Mouse (Mus musculus) forebrain, embryonic 16.5 days (tissue): ENCODE results near the gene Trim38. TPM values are rescaled to one million over a fixed set of nuclear protein-coding genes. Genes with fewer than 3 reads are reported as not detected.

Source experiments
- ATAC-seq: fragments of 200-750 bp; cut with Nextera tagmentation; 2 replicates; pipeline ENCODE4 v1.8.0; 2017; ENCODE audit warnings: mild to moderate bottlenecking, moderate library complexity
- H3K27ac ChIP-seq: fragments of 300-500 bp; sonication (generic); 2 replicates; pipeline ENCODE4 v1.5.1; 2014; ENCODE audit warnings: low read length, control low read depth
- H3K27me3 ChIP-seq: fragments of 300-500 bp; sonication (generic); replicated peaks from 2 replicates; pipeline ENCODE4 v1.6.1; 2014; ENCODE audit warnings: low read length; ENCODE audit not compliant: control insufficient read depth, insufficient read depth
- H3K36me3 ChIP-seq: fragments of 300-500 bp; sonication (generic); 2 replicates; pipeline ENCODE4 v1.6.1; 2014; ENCODE audit not compliant: control insufficient read depth, insufficient read depth
- H3K4me1 ChIP-seq: fragments of 300-500 bp; sonication (generic); replicated peaks from 2 replicates; pipeline ENCODE4 v1.6.1; 2014; ENCODE audit warnings: low read length; ENCODE audit not compliant: control insufficient read depth, insufficient read depth
- H3K4me2 ChIP-seq: fragments of 300-500 bp; sonication (generic); 2 replicates; pipeline ENCODE4 v1.6.1; 2014; ENCODE audit warnings: mild to moderate bottlenecking, low read length, control low read depth
- H3K4me3 ChIP-seq: fragments of 300-500 bp; sonication (generic); replicated peaks from 2 replicates; pipeline ENCODE4 v1.5.1; 2014; ENCODE audit warnings: mild to moderate bottlenecking, low read length, control low read depth
- H3K9ac ChIP-seq: fragments of 300-500 bp; sonication (generic); replicated peaks from 2 replicates; pipeline ENCODE4 v1.6.1; 2014; ENCODE audit warnings: low read depth, low read length, control low read depth
- H3K9me3 ChIP-seq: fragments of 300-500 bp; sonication (generic); 2 replicates; pipeline ENCODE4 v1.6.1; 2016; ENCODE audit warnings: low read length; ENCODE audit not compliant: control insufficient read depth
- WGBS: fragments of 180-500 bp; shearing (Covaris S2); extraction: QIAGEN DNeasy Blood & Tissue Kit; methylation state at CpG from one replicate; pipeline ENCODE4 v1.1.7; 2014; 5-methylcytosine and 5-hydroxymethylcytosine counted together
- polyA plus RNA-seq: library from polyadenylated mRNA; unstranded; fragments of >200 nt; fragmentation: Nextera tagmentation; extraction: Ambion mirVana; gene quantifications from 2 replicates; pipeline ENCODE4 v1.2.1, GENCODE M21; 2015

The Trim38 gene
- polyA plus RNA-seq, 1 experiment from 2014 or later = not detected

DNA sequence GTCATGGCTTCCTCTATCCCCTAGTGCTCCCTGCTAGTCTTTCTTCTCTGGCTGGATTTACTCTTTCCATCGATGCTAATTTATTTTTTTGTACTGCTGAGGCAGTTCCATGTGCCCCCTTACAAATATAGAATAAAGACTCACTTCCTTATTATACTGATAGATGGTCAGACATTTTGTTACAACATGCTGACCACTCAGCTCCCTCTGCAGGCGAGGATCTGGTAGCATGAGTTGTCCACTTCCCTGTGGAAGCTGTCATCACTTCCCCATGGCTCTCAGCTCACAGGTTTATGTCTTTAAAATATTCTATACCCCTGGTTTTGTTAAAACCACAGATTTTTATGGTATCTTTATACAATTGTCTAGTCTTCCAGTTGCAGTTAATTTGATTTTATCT lies 46.4 kb downstream of the Trim38 start:
- WGBS = 75% methylated on average over 2 of the region's 2 CpGs

DNA sequence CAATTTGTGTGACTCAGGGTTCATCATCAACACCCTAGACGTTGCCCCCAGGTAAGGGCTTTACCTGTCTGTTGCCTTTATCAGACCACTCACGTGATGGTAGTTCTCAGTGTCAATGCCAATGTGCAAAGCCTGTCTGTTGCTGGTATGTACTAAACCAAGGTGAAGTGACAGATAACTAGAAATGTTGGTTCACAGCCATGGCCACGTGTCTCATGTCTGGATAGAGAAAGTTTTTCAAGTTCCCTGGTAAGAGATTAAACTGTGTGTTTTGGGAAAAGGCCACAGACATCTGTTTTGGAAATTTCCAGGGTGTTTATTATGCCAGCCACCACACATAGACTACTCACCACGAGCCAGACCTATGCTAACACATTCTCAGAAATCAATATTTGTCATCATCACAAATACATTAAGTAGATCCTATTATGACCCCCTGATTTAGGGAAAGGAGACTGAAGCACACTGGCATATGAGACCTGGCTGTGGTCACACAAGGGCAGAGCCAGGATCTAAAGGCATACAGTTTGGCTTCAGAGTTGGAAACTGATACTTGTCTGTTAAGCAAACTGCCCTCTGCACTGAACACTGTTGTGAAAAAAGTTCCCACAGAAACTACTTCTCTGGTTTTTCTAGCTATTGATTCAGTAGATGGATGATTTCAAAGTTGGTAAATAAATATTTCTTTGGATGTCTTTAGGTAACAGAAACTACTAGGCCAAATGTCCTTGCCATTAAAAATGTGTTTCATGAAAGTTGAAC lies 50.6 kb downstream of the Trim38 start:
- no peaks in the 10 kb centered on the region for H3K4me1 ChIP-seq
- no peaks in the 10 kb centered on the region for H3K36me3 ChIP-seq
- H3K27ac ChIP-seq = no peak overlapping the region
- no peak overlapping the region for H3K4me2 ChIP-seq
- H3K9ac ChIP-seq = no peak overlapping the region
- no peak for ATAC-seq
- no peak overlapping the region for H3K4me3 ChIP-seq
- no peaks in the 10 kb centered on the region for H3K27me3 ChIP-seq
- H3K9me3 ChIP-seq = no peaks in the 10 kb centered on the region
- 72% methylated on average over 4 of the region's 4 CpGs for WGBS

More for the DNA sequence above, 46.4 kb downstream of the Trim38 start:
- Histone ChIP-seq H3K27me3 (no peaks in the 10 kb centered on the region), H3K27ac (no peak overlapping the region), H3K4me1 (no peaks in the 10 kb centered on the region), H3K4me3 (no peak overlapping the region), H3K9ac (no peak overlapping the region), H3K9me3 (no peaks in the 10 kb centered on the region), H3K4me2 (no peak overlapping the region), H3K36me3 (no peaks in the 10 kb centered on the region)
- no peak for ATAC-seq

DNA sequence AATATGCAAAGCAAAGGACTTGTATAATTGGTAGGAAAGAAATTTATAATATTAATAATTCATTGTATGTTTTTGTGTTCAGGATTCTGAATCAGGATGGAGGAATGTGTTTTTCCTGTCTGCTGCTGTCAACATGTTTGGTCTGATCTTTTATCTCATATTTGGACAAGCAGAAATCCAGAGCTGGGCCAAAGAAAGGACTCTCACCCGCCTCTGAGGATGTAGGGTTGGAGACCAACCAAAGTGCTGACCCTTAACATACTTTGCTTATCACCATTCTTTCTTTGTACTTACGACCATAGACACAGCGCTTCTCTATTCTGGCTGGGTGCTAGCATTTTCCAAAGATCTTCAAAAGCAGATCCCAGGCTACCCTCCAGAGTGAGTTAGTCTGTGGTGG lies 52.5 kb downstream of the Trim38 start:
- ATAC-seq = no peak
- Histone ChIP-seq H3K4me2 (no peak overlapping the region), H3K36me3 (no peaks in the 10 kb centered on the region), H3K27ac (no peak overlapping the region), H3K27me3 (no peaks in the 10 kb centered on the region), H3K9me3 (no peaks in the 10 kb centered on the region), H3K4me1 (no peaks in the 10 kb centered on the region), H3K4me3 (no peak overlapping the region), H3K9ac (no peak overlapping the region)
- WGBS = 87% methylated on average over 3 of the region's 3 CpGs

- no peak overlapping the region for H3K27ac ChIP-seq
- H3K9me3 ChIP-seq = no peaks in the 10 kb centered on the region
- no peaks in the 10 kb centered on the region for H3K27me3 ChIP-seq
- no peak for ATAC-seq
- WGBS = 72% methylated on average over 3 of the region's 3 CpGs
- H3K36me3 ChIP-seq = no peaks in the 10 kb centered on the region
- H3K4me2 ChIP-seq = no peak overlapping the region
- H3K4me1 ChIP-seq = no peaks in the 10 kb centered on the region
- no peak overlapping the region for H3K4me3 ChIP-seq
- no peak overlapping the region for H3K9ac ChIP-seq
Measured at GRCm38 (mm10) chr13:23826606-23827005, 56.9 kb downstream of the Trim38 start.

DNA sequence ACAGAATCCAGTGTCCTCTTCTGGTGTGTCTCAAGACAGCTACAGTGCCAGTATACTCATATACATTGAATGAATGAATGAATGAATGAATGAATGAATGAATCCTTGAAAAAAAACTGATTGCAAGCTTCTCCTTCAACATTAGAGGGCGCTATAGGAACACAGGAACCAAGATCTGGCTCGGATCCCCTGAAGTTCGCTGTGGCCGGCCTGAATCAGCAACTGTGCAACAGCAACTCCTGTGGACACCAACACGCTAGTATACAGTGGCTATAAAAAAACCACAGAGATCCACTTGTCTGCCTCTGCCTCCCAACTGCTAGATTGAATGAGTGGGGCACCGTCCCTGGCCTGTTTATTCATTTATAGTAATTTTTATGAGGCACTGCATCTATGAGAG lies 63.3 kb downstream of the Trim38 start:
- ATAC-seq = no peak
- 18% methylated on average over 6 of the region's 6 CpGs for WGBS
- Histone ChIP-seq H3K4me1 (no peaks in the 10 kb centered on the region), H3K9me3 (no peaks in the 10 kb centered on the region), H3K4me3 (no peak overlapping the region), H3K27me3 (no peaks in the 10 kb centered on the region), H3K9ac (no peak overlapping the region), H3K36me3 (no peaks in the 10 kb centered on the region), H3K4me2 (no peak overlapping the region), H3K27ac (no peak overlapping the region)

GRCm38 (mm10) chr13:23834836-23835235 lies 65.1 kb downstream of the Trim38 start:
- 86% methylated on average over 5 of the region's 5 CpGs for WGBS
- Histone ChIP-seq H3K9me3 (no peaks in the 10 kb centered on the region), H3K4me3 (no peak overlapping the region), H3K27me3 (no peaks in the 10 kb centered on the region), H3K9ac (no peak overlapping the region), H3K36me3 (no peaks in the 10 kb centered on the region), H3K27ac (no peak overlapping the region), H3K4me2 (no peak overlapping the region), H3K4me1 (no peaks in the 10 kb centered on the region)
- no peak for ATAC-seq

GRCm38 (mm10) chr13:23836630-23837029 lies 66.9 kb downstream of the Trim38 start:
- Histone ChIP-seq H3K4me1 (no peaks in the 10 kb centered on the region), H3K9me3 (no peaks in the 10 kb centered on the region), H3K4me3 (no peak overlapping the region), H3K4me2 (no peak overlapping the region), H3K36me3 (no peaks in the 10 kb centered on the region), H3K27me3 (no peaks in the 10 kb centered on the region), H3K9ac (no peak overlapping the region), H3K27ac (no peak overlapping the region)
- no peak for ATAC-seq
- 94% methylated on average over 5 of the region's 5 CpGs for WGBS

DNA sequence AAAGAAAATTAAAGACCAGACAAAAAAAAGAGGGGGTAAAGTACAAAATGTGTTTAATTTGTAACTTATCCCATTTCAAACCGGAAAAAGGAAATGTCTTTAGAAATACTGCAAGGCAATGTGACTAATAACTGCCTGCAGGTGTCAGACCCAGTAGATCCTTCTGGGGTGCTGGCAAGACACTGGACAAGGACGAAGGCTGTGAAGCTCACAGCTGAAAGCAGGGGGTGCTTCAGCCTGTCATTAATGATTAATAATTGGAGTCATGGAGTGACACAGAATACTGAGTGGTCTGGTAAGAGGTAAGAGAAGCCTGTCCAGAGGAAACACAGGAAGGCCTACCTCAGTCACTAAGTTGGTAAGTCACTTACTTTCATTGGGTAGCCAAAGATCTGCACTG lies 69.6 kb downstream of the Trim38 start, which contains the start of gene Slc17a3:
Gene Slc17a3 (plus strand): TSS at position 127 of the 400 bp plus-strand sequence.
- Histone ChIP-seq H3K9me3 (no peaks in the 10 kb centered on the region), H3K27me3 (no peaks in the 10 kb centered on the region), H3K4me1 (no peaks in the 10 kb centered on the region), H3K36me3 (no peaks in the 10 kb centered on the region), H3K9ac (no peak within 1 kb of the TSS), H3K4me2 (no peak within 1 kb of the TSS), H3K4me3 (no peak within 1 kb of the TSS), H3K27ac (no peak within 1 kb of the TSS)
- ATAC-seq = no peak
- WGBS = 88% methylated on average over 2 of the region's 2 CpGs
